Mouse (Mus musculus): ENCODE data around the gene Eif2ak3. TPM values are rescaled to one million over a fixed set of nuclear protein-coding genes. Genes with fewer than 3 reads are reported as not detected.

Eif2ak3 gene
- polyA plus RNA-seq, 1 experiment from 2014 or later, result 9.8 TPM

DNA sequence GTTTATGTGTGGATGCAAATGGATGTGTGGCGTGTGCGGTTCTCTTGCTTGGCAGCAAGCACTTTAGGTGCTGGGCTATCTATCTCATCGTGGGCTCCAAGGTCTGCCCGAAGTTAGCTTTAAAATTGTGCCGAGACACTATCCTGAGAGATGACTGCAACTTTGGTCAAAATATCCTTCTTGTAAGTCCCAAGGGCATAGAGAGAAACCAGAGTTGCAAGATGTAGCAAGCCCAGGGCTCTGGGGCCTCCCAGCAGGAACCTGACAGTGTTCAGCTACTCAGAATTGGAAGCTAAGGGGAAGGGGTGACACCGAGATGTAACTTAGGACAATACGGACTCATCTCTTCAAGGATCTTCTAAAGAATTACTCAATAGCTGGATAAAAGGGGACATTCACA is 65.3 kb downstream of the Eif2ak3 start:
- peaks cover 5% of the 10 kb centered on the region; the same call in 1 of the 2 replicates for H3K36me3 ChIP-seq (ENCODE audit: control insufficient read depth, insufficient read depth, low read length)
- 92% methylated on average over 7 of the region's 7 CpGs for WGBS
- no peaks in the 10 kb centered on the region for H3K9me3 ChIP-seq (ENCODE audit: control insufficient read depth, low read length)
- no peaks in the 10 kb centered on the region for H3K4me1 ChIP-seq (ENCODE audit: control insufficient read depth, insufficient read depth, low read length)
- H3K27me3 ChIP-seq (ENCODE audit: control insufficient read depth, insufficient read depth, low read length), result 0 out of 2 replicates have a peak, but pooled peaks cover 9% of the 10 kb centered on the region
- no peak overlapping the region for H3K27ac ChIP-seq (ENCODE audit: low read depth, low read length)
- no peak overlapping the region for H3K4me2 ChIP-seq (replicated peaks; ENCODE audit: low read depth, low read length)
- no peak for ATAC-seq (ENCODE audit: low FRiP score, low TSS enrichment)
- H3K9ac ChIP-seq (ENCODE audit: low read depth, low read length), result no peak overlapping the region
- no peak overlapping the region for H3K4me3 ChIP-seq (ENCODE audit: low read length)

DNA sequence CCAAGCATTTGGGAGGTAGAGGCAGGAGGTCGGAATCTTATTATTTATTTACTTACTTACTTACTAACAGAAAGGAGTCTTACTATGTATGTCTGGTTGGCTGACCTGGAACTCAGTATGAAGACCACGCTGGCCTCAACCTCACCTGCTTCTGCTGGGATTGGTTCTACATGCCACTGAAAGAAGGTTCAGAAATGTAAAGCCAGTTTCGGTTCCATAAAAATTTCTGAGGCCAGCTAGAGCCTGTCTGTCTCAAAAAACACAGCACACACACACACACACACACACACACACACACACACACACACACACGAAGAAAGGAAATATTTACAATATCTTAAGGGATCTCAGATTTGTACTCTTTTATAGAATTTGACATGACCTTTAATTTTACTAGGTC is 66.0 kb downstream of the Eif2ak3 start:
- Histone ChIP-seq H3K27me3 (ENCODE audit: control insufficient read depth, insufficient read depth, low read length) (0 out of 2 replicates have a peak, but pooled peaks cover 9% of the 10 kb centered on the region), H3K4me2 (replicated peaks; ENCODE audit: low read depth, low read length) (no peak overlapping the region)
- 77% methylated on average over 4 of the region's 4 CpGs for WGBS

GRCm38 (mm10) chr6:70911668-70912395 is 67.5 kb downstream of the Eif2ak3 start:
- 10% methylated on average over 20 of the region's 20 CpGs for WGBS
- Histone ChIP-seq H3K27ac (ENCODE audit: low read depth, low read length) (no peak overlapping the region), H3K4me3 (ENCODE audit: low read length) (peak overlapping the region; percentile 6; the same call in 1 of the 2 replicates), H3K4me1 (ENCODE audit: control insufficient read depth, insufficient read depth, low read length) (no peaks in the 10 kb centered on the region), H3K36me3 (ENCODE audit: control insufficient read depth, insufficient read depth, low read length) (no peaks in the 10 kb centered on the region), H3K27me3 (ENCODE audit: control insufficient read depth, insufficient read depth, low read length) (0 out of 2 replicates have a peak, but pooled peaks cover 9% of the 10 kb centered on the region), H3K4me2 (replicated peaks; ENCODE audit: low read depth, low read length) (peak overlapping the region; percentile 36), H3K9me3 (ENCODE audit: control insufficient read depth, low read length) (no peaks in the 10 kb centered on the region), H3K9ac (ENCODE audit: low read depth, low read length) (no peak overlapping the region)
- 0 out of 2 replicates have a peak, but pooled peaks have one; percentile 15 for ATAC-seq (ENCODE audit: low FRiP score, low TSS enrichment)

More for the DNA sequence above, 66.0 kb downstream of the Eif2ak3 start:
- no peaks in the 10 kb centered on the region for H3K9me3 ChIP-seq (ENCODE audit: control insufficient read depth, low read length)
- no peaks in the 10 kb centered on the region for H3K4me1 ChIP-seq (ENCODE audit: control insufficient read depth, insufficient read depth, low read length)
- no peak for ATAC-seq (ENCODE audit: low FRiP score, low TSS enrichment)
- H3K9ac ChIP-seq (ENCODE audit: low read depth, low read length), result no peak overlapping the region
- no peak overlapping the region for H3K4me3 ChIP-seq (ENCODE audit: low read length)
- no peak overlapping the region for H3K27ac ChIP-seq (ENCODE audit: low read depth, low read length)
- H3K36me3 ChIP-seq (ENCODE audit: control insufficient read depth, insufficient read depth, low read length), result peaks cover 4% of the 10 kb centered on the region; the same call in 1 of the 2 replicates

DNA sequence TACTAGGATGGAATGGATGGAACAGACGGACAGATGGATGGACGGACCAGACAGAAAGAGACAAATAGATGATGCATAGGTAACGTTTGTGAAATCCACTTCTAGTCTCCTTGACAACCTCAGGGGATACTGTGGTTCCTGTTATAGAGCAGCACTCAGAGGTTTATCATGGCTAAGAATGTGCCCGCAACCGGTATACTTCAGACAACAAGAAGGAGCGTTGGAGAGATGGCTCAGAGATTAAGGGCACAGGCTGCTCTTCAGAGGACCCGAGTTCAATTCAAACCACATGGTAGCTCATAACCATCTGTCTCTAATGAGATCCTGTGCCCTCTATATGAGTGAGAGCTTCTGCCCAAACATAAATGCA is 68.1 kb downstream of the Eif2ak3 start:
- Histone ChIP-seq H3K4me3 (ENCODE audit: low read length) (no peak overlapping the region), H3K27ac (ENCODE audit: low read depth, low read length) (no peak overlapping the region), H3K27me3 (ENCODE audit: control insufficient read depth, insufficient read depth, low read length) (0 out of 2 replicates have a peak, but pooled peaks cover 9% of the 10 kb centered on the region), H3K4me2 (replicated peaks; ENCODE audit: low read depth, low read length) (0 out of 2 replicates have a peak overlapping the region, but pooled peaks have one; percentile 36), H3K9ac (ENCODE audit: low read depth, low read length) (no peak overlapping the region), H3K4me1 (ENCODE audit: control insufficient read depth, insufficient read depth, low read length) (no peaks in the 10 kb centered on the region), H3K36me3 (ENCODE audit: control insufficient read depth, insufficient read depth, low read length) (no peaks in the 10 kb centered on the region), H3K9me3 (ENCODE audit: control insufficient read depth, low read length) (no peaks in the 10 kb centered on the region)
- no peak for ATAC-seq (ENCODE audit: low FRiP score, low TSS enrichment)
- WGBS, result 73% methylated on average over 7 of the region's 7 CpGs

DNA sequence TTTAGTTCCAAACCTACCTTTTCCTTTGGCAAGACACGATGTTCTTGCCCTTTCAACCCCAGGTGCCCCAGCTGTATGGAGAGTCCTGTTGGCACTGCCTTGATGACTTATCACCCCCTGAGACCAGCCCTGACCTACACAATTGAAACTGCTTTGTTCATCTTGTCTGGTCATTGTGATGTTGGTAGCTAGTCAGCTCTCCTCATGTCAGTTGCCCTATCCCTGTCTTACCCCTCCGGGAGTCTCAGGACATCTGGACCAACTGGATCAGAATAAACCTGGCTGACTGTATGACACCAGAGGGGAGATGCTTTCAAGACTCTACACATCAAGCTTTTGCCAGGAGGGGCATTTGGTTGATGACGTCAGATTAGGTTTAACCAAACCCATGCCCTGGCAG is 74.5 kb downstream of the Eif2ak3 start, which contains the start of gene Tex37:
Gene Tex37, minus strand, starts transcription at position 101 of the 400 bp plus-strand sequence.
- H3K4me1 ChIP-seq (ENCODE audit: control insufficient read depth, insufficient read depth, low read length), result 0 out of 2 replicates have a peak, but pooled peaks cover 6% of the 10 kb centered on the region
- no peak within 1 kb of the TSS for H3K27ac ChIP-seq (ENCODE audit: low read depth, low read length)
- H3K36me3 ChIP-seq (ENCODE audit: control insufficient read depth, insufficient read depth, low read length), result no peaks in the 10 kb centered on the region
- H3K9ac ChIP-seq (ENCODE audit: low read depth, low read length), result no peak within 1 kb of the TSS
- no peaks in the 10 kb centered on the region for H3K9me3 ChIP-seq (ENCODE audit: control insufficient read depth, low read length)
- no peak within 1 kb of the TSS for H3K4me2 ChIP-seq (replicated peaks; ENCODE audit: low read depth, low read length)
- WGBS, result 90% methylated on average over 3 of the region's 3 CpGs
- H3K4me3 ChIP-seq (ENCODE audit: low read length), result no peak within 1 kb of the TSS
- ATAC-seq (ENCODE audit: low FRiP score, low TSS enrichment), result no peak
- H3K27me3 ChIP-seq (ENCODE audit: control insufficient read depth, insufficient read depth, low read length), result no peaks in the 10 kb centered on the region

GRCm38 (mm10) chr6:70921274-70922074 is 77.2 kb downstream of the Eif2ak3 start:
- 0 out of 2 replicates have a peak, but pooled peaks cover 6% of the 10 kb centered on the region for H3K4me1 ChIP-seq (ENCODE audit: control insufficient read depth, insufficient read depth, low read length)
- H3K27me3 ChIP-seq (ENCODE audit: control insufficient read depth, insufficient read depth, low read length), result no peaks in the 10 kb centered on the region
- H3K9ac ChIP-seq (ENCODE audit: low read depth, low read length), result peak overlapping the region; percentile 44; the same call in 1 of the 2 replicates
- ATAC-seq (ENCODE audit: low FRiP score, low TSS enrichment), result peak; percentile 52; the same call in 1 of the 2 replicates
- no peak overlapping the region for H3K27ac ChIP-seq (ENCODE audit: low read depth, low read length)
- WGBS, result 3% methylated on average over 22 of the region's 22 CpGs
- no peaks in the 10 kb centered on the region for H3K36me3 ChIP-seq (ENCODE audit: control insufficient read depth, insufficient read depth, low read length)
- H3K9me3 ChIP-seq (ENCODE audit: control insufficient read depth, low read length), result no peaks in the 10 kb centered on the region
- peak overlapping the region; percentile 51 for H3K4me2 ChIP-seq (replicated peaks; ENCODE audit: low read depth, low read length)
- H3K4me3 ChIP-seq (ENCODE audit: low read length), result peak overlapping the region; percentile 19

DNA sequence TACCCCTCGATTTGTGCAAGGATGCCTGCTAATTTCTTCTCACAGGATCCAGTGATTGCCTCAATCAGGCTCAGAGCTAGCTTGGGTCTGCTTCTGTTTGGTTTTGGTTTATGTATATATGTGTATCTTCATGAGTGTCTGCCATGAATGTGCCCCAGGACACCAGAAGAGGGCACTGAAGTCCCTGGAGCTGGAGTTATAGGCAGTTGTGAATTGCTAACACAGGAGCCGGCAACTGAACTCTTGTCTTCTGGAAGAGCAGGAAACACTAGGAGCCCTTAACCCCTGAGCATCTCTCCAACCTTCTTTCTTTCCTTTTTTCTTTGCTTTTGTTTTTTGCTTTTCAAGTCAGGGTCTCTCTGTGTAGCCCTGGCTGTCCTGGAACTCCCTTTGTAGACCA is 87.5 kb downstream of the Eif2ak3 start:
- no peak overlapping the region for H3K9ac ChIP-seq (ENCODE audit: low read depth, low read length)
- no peaks in the 10 kb centered on the region for H3K9me3 ChIP-seq (ENCODE audit: control insufficient read depth, low read length)
- no peak overlapping the region for H3K4me2 ChIP-seq (replicated peaks; ENCODE audit: low read depth, low read length)
- WGBS, result 82% methylated on average over 2 of the region's 2 CpGs
- ATAC-seq (ENCODE audit: low FRiP score, low TSS enrichment), result no peak
- no peaks in the 10 kb centered on the region for H3K36me3 ChIP-seq (ENCODE audit: control insufficient read depth, insufficient read depth, low read length)
- H3K4me1 ChIP-seq (ENCODE audit: control insufficient read depth, insufficient read depth, low read length), result no peaks in the 10 kb centered on the region
- no peak overlapping the region for H3K27ac ChIP-seq (ENCODE audit: low read depth, low read length)
- H3K27me3 ChIP-seq (ENCODE audit: control insufficient read depth, insufficient read depth, low read length), result no peaks in the 10 kb centered on the region
- H3K4me3 ChIP-seq (ENCODE audit: low read length), result no peak overlapping the region

DNA sequence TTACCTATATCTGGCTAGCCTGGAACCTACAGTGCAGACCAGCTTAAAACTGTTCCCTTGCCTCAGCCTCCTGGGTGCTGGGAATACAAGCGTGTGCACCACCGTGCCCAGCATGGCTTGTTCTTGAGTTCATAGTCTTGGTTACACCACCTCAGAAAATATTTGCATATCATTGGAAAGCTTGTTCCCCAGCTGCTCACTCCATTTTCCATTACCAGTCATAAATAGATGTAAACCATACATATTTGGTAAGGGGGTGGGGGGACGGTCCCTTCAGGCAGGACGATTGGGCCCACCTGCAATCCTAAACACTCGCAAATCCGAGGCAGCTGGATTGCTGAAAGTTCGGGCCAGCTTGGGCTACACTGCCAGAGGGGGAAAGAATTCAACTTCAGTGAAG is 109.0 kb downstream of the Eif2ak3 start:
- Histone ChIP-seq H3K9me3 (ENCODE audit: control insufficient read depth, low read length) (no peaks in the 10 kb centered on the region), H3K27ac (ENCODE audit: low read depth, low read length) (no peak overlapping the region), H3K9ac (ENCODE audit: low read depth, low read length) (no peak overlapping the region), H3K4me3 (ENCODE audit: low read length) (no peak overlapping the region), H3K4me1 (ENCODE audit: control insufficient read depth, insufficient read depth, low read length) (peaks cover 7% of the 10 kb centered on the region; the same call in 1 of the 2 replicates), H3K36me3 (ENCODE audit: control insufficient read depth, insufficient read depth, low read length) (no peaks in the 10 kb centered on the region), H3K27me3 (ENCODE audit: control insufficient read depth, insufficient read depth, low read length) (peaks cover 51% of the 10 kb centered on the region), H3K4me2 (replicated peaks; ENCODE audit: low read depth, low read length) (no peak overlapping the region)
- ATAC-seq (ENCODE audit: low FRiP score, low TSS enrichment), result no peak
- WGBS, result 77% methylated on average over 7 of the region's 7 CpGs
